Mouse (Mus musculus): ENCODE results near the gene Pard3b. TPM values are rescaled to one million over a fixed set of nuclear protein-coding genes. Genes with fewer than 3 reads are reported as not detected.

Pard3b gene
- polyA plus RNA-seq, 1 experiment from 2014 or later, result 21.4 TPM

DNA sequence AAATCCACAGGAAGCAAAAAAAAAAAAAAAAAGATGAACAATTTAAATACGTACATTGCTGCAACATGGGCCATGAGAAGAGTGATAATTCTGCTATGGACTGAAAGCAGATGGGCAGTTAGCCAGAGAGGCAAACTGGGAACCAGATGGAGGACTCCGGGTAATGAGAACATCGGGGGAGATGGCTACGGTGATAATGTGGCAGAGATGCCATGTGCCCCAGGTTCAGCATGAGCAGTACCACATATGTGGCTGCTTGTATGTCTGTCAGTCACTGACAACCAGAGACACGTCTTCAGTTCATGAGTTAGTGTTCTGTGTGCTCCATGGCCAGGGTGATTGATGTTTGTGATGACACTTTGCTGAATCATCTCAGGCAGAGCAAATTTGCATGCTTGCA lies 157.7 kb downstream of the Pard3b start:
- Histone ChIP-seq H3K9me3 (replicated peaks; ENCODE audit: low read length) (no peaks in the 10 kb centered on the region), H3K27ac (no peak overlapping the region), H3K27me3 (ENCODE audit: insufficient read depth, low read length) (no peaks in the 10 kb centered on the region), H3K36me3 (ENCODE audit: insufficient read depth, low read length) (no peaks in the 10 kb centered on the region), H3K9ac (ENCODE audit: low read depth, low read length) (no peak overlapping the region), H3K4me1 (replicated peaks; ENCODE audit: insufficient read depth, low read length) (no peaks in the 10 kb centered on the region), H3K4me3 (replicated peaks; ENCODE audit: low read depth, low read length) (no peak overlapping the region), H3K4me2 (ENCODE audit: low read length) (no peak overlapping the region)
- no peak for ATAC-seq (replicated peaks; ENCODE audit: low FRiP score, low read depth)
- WGBS, result 78% methylated on average over 5 of the region's 5 CpGs
- DNase-seq (ENCODE audit: low spot score), result no peak
- TF ChIP-seq CTCF (IDR thresholded peaks at IDR 0.05; ENCODE audit: low read depth), result no peak

DNA sequence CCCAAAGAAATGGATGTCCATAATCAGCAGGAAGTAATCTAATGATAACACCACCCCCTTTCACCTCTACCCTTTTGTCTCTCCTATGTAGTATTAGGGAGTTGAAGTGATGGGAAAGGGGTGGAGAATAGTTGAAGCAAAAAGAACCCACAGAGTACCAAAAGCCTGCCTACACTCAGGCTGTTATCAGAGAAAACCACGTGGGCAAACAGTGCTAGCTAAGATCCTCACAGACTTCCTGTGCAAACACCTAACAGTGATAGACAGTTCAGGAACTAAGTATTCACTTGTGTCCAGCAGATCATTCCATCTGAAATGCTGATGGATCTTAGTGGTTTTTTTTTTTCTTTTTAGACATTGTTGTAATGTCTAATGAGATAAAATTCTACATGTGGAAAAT lies 181.6 kb downstream of the Pard3b start:
- Histone ChIP-seq H3K4me1 (replicated peaks; ENCODE audit: insufficient read depth, low read length) (no peaks in the 10 kb centered on the region), H3K4me3 (replicated peaks; ENCODE audit: low read depth, low read length) (no peak overlapping the region), H3K27ac (no peak overlapping the region), H3K27me3 (ENCODE audit: insufficient read depth, low read length) (no peaks in the 10 kb centered on the region), H3K36me3 (ENCODE audit: insufficient read depth, low read length) (no peaks in the 10 kb centered on the region), H3K9ac (ENCODE audit: low read depth, low read length) (no peak overlapping the region), H3K4me2 (ENCODE audit: low read length) (no peak overlapping the region), H3K9me3 (replicated peaks; ENCODE audit: low read length) (no peaks in the 10 kb centered on the region)
- TF ChIP-seq CTCF (IDR thresholded peaks at IDR 0.05; ENCODE audit: low read depth), result no peak
- DNase-seq (ENCODE audit: low spot score) (no peak), ATAC-seq (replicated peaks; ENCODE audit: low FRiP score, low read depth) (no peak)
- WGBS, result 33% methylated on average over 1 of the region's 1 CpGs

DNA sequence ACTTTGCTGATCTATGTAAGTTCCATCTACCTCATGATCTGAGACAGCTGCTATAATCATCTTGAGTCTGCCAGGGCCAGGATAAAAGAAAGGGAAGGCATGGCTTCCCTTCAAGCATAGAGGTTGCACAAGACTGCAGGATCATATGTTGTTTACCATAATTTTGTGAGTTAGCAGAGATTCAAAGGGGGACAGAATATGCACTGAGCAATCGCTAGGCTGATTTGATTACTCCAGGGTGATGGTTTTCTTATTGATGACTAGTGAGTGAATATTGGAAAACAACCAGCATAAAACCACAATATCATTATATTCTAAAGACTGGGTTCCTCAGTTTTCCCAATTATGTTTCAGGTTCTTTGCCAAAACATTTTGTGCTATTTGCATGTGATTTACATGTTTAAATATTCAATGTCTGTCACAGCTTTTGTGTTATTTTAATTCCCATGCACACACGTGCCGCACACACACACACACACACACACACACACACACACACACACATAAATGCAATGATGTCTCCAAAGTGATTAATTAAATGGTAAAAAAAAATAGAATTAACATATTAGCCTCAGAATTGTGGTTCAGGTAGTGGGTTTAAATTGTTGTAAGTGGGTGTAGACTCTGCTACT lies 187.1 kb downstream of the Pard3b start:
- Histone ChIP-seq H3K27ac (no peak overlapping the region), H3K9me3 (replicated peaks; ENCODE audit: low read length) (no peaks in the 10 kb centered on the region), H3K4me1 (replicated peaks; ENCODE audit: insufficient read depth, low read length) (no peaks in the 10 kb centered on the region), H3K36me3 (ENCODE audit: insufficient read depth, low read length) (no peaks in the 10 kb centered on the region), H3K9ac (ENCODE audit: low read depth, low read length) (no peak overlapping the region), H3K4me2 (ENCODE audit: low read length) (no peak overlapping the region), H3K27me3 (ENCODE audit: insufficient read depth, low read length) (no peaks in the 10 kb centered on the region), H3K4me3 (replicated peaks; ENCODE audit: low read depth, low read length) (no peak overlapping the region)
- no peak for TF ChIP-seq CTCF (IDR thresholded peaks at IDR 0.05; ENCODE audit: low read depth)
- DNase-seq (ENCODE audit: low spot score) (no peak), ATAC-seq (replicated peaks; ENCODE audit: low FRiP score, low read depth) (no peak)
- 91% methylated on average over 3 of the region's 3 CpGs for WGBS

DNA sequence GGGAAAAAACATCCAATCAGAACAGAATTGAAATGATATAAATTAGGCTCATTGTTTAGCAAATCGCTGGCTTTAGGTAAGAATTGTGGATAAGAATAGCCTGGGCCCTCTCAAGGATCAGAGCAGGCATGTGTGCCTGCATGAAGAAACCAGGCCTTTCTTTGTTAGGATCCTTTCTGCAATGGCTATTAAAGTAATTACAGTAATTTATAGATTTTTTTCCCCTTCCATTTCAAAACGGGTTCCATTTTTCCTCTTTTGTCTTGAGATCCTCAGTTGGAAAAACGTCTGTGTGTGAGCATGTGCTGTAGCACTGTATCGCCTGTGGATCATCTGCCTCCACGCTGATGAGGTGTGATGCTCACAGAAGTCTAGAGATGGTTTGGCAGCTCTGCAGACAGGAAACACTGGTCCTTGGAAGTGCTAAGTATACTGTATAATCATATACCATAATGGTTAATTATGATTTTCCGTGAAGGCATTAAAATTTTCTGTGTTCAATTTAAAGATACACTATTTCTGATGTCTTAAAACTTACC lies 198.5 kb downstream of the Pard3b start:
- H3K4me2 ChIP-seq (ENCODE audit: low read length), result no peak overlapping the region
- H3K9me3 ChIP-seq (replicated peaks; ENCODE audit: low read length), result no peaks in the 10 kb centered on the region
- no peaks in the 10 kb centered on the region for H3K4me1 ChIP-seq (replicated peaks; ENCODE audit: insufficient read depth, low read length)
- H3K27ac ChIP-seq, result no peak overlapping the region
- no peaks in the 10 kb centered on the region for H3K27me3 ChIP-seq (ENCODE audit: insufficient read depth, low read length)
- no peak overlapping the region for H3K9ac ChIP-seq (ENCODE audit: low read depth, low read length)
- 70% methylated on average over 6 of the region's 6 CpGs for WGBS
- no peaks in the 10 kb centered on the region for H3K36me3 ChIP-seq (ENCODE audit: insufficient read depth, low read length)
- H3K4me3 ChIP-seq (replicated peaks; ENCODE audit: low read depth, low read length), result no peak overlapping the region
- ATAC-seq (replicated peaks; ENCODE audit: low FRiP score, low read depth), result no peak
- no peak for DNase-seq (ENCODE audit: low spot score)
- TF ChIP-seq CTCF (IDR thresholded peaks at IDR 0.05; ENCODE audit: low read depth), result no peak

DNA sequence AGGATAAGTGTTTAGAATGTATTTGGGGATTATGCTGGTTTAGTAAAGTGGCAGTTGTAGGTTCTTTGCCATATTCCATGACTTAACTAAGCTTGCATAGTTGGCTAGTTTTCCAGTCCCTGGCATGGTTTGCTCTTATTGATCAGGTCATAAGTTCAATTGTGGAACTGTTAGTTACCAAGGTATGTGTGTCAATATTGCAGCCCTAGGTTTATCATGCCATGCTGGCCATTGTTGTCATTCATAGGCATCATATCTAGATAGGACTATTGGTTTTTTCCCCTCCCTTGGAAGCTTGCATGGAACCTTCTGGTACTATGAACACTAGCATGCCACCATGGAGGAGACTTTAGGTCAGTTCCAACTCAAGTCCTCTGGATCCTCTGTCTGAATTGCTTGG lies 208.0 kb downstream of the Pard3b start:
- no peaks in the 10 kb centered on the region for H3K4me1 ChIP-seq (replicated peaks; ENCODE audit: insufficient read depth, low read length)
- no peak overlapping the region for H3K27ac ChIP-seq
- no peak overlapping the region for H3K9ac ChIP-seq (ENCODE audit: low read depth, low read length)
- DNase-seq (ENCODE audit: low spot score) (no peak), ATAC-seq (replicated peaks; ENCODE audit: low FRiP score, low read depth) (no peak)
- no peak overlapping the region for H3K4me3 ChIP-seq (replicated peaks; ENCODE audit: low read depth, low read length)
- H3K4me2 ChIP-seq (ENCODE audit: low read length), result no peak overlapping the region
- no peak for TF ChIP-seq CTCF (IDR thresholded peaks at IDR 0.05; ENCODE audit: low read depth)
- no peaks in the 10 kb centered on the region for H3K27me3 ChIP-seq (ENCODE audit: insufficient read depth, low read length)
- H3K36me3 ChIP-seq (ENCODE audit: insufficient read depth, low read length), result no peaks in the 10 kb centered on the region
- H3K9me3 ChIP-seq (replicated peaks; ENCODE audit: low read length), result no peaks in the 10 kb centered on the region

DNA sequence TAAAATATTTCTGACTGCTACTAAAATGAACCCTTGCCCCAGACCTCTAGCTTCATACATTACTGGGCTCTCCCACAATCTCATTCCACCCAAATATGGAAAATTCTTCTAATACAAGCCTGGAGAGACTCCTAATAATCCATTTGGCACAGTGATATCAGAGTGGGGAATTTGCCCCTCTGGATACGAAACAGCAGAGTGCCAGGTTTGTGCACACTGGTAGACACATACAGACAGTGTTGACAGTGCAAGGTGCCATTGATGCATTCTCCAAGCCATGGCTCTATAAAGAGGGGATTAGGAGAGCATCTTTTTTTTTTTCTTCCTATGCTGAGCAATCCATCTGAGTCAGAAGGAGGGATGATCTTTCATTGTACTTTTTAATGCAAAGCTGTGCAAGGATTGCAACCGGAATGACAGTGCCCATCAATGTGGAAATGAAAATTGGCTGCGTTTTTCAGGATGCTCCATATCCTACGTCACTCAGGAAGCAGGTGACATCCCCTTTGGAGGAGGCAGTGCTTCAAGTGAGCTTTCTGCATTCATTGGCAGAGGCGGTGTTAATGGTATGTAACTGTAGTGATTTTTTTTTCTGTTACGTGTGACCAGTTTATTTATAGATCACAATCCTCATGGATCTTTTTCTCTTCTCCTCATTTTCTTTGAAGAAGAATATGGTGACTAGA lies 210.5 kb downstream of the Pard3b start:
- H3K27me3 ChIP-seq (ENCODE audit: insufficient read depth, low read length), result no peaks in the 10 kb centered on the region
- ATAC-seq (replicated peaks; ENCODE audit: low FRiP score, low read depth), result no peak
- H3K4me3 ChIP-seq (replicated peaks; ENCODE audit: low read depth, low read length), result no peak overlapping the region
- no peak overlapping the region for H3K27ac ChIP-seq
- H3K36me3 ChIP-seq (ENCODE audit: insufficient read depth, low read length), result no peaks in the 10 kb centered on the region
- H3K9ac ChIP-seq (ENCODE audit: low read depth, low read length), result no peak overlapping the region
- no peak overlapping the region for H3K4me2 ChIP-seq (ENCODE audit: low read length)
- no peaks in the 10 kb centered on the region for H3K4me1 ChIP-seq (replicated peaks; ENCODE audit: insufficient read depth, low read length)
- H3K9me3 ChIP-seq (replicated peaks; ENCODE audit: low read length), result no peaks in the 10 kb centered on the region
- DNase-seq (ENCODE audit: low spot score), result no peak
- whole genome bisulfite sequencing, result 74% methylated on average over 6 of the region's 6 CpGs
- no peak for TF ChIP-seq CTCF (IDR thresholded peaks at IDR 0.05; ENCODE audit: low read depth)
